Mouse (Mus musculus) embryonic facial prominence, embryonic 14.5 days (tissue): ENCODE data around the gene Cnr2. TPM values are rescaled to one million over a fixed set of nuclear protein-coding genes. Genes with fewer than 3 reads are reported as not detected.
"Not testable (repeated sequence)": the region's sequence is repeated elsewhere in the genome, so short reads cannot be mapped to it uniquely, and the experiment has no call there.

Experiments
- ATAC-seq: fragments of 200-750 bp; cut with Nextera tagmentation; 2 replicates; pipeline ENCODE4 v1.8.0; 2017; ENCODE audit warnings: low read depth, moderate number of reproducible peaks, moderate TSS enrichment
- DNase-seq: peaks from one replicate; pipeline ENCODE4 v3.0.0-alpha.2; 2015; ENCODE audit warnings: low spot score
- H3K27ac ChIP-seq: fragments of 300-500 bp; sonication (generic); replicated peaks from 2 replicates; pipeline ENCODE4 v1.5.1; 2014; ENCODE audit warnings: low read depth, mild to moderate bottlenecking, low read length, moderate library complexity
- H3K27me3 ChIP-seq: fragments of 300-500 bp; sonication (generic); replicated peaks from 2 replicates; pipeline ENCODE4 v1.6.1; 2014; ENCODE audit warnings: low read length; ENCODE audit not compliant: control insufficient read depth, insufficient read depth
- H3K36me3 ChIP-seq: fragments of 300-500 bp; sonication (generic); 2 replicates; pipeline ENCODE4 v1.6.1; 2014; ENCODE audit warnings: low read length, mixed read lengths; ENCODE audit not compliant: control insufficient read depth, insufficient read depth
- H3K4me1 ChIP-seq: fragments of 300-500 bp; sonication (generic); 2 replicates; pipeline ENCODE4 v1.6.1; 2014; ENCODE audit warnings: antibody characterized with exemption, low read length; ENCODE audit not compliant: control insufficient read depth, insufficient read depth
- H3K4me2 ChIP-seq: fragments of 300-500 bp; sonication (generic); 2 replicates; pipeline ENCODE4 v1.6.1; 2014; ENCODE audit warnings: low read depth, mild to moderate bottlenecking, low read length, moderate library complexity, mixed read lengths
- H3K4me3 ChIP-seq: fragments of 300-500 bp; sonication (generic); 2 replicates; pipeline ENCODE4 v1.5.1; 2014; ENCODE audit warnings: low read depth, mild to moderate bottlenecking, low read length
- H3K9ac ChIP-seq: fragments of 300-500 bp; sonication (generic); 2 replicates; pipeline ENCODE4 v1.6.1; 2014; ENCODE audit warnings: low read depth, mild to moderate bottlenecking, low read length, moderate library complexity, mixed read lengths
- H3K9me3 ChIP-seq: fragments of 300-500 bp; sonication (generic); 2 replicates; pipeline ENCODE4 v1.6.1; 2016; ENCODE audit warnings: low read length; ENCODE audit not compliant: control insufficient read depth
- WGBS: fragments of 180-500 bp; shearing (Covaris S2); extraction: QIAGEN DNeasy Blood & Tissue Kit; methylation state at CpG from one replicate; pipeline ENCODE4 v1.1.7; 2014; 5-methylcytosine and 5-hydroxymethylcytosine counted together
- polyA plus RNA-seq: library from polyadenylated mRNA; unstranded; fragments of >200 nt; fragmentation: Nextera tagmentation; extraction: Ambion mirVana; gene quantifications from 2 replicates; pipeline ENCODE4 v1.2.1, GENCODE M21; 2014

The Cnr2 gene
- polyA plus RNA-seq, 1 experiment from 2014 or later: 1.1 TPM

DNA sequence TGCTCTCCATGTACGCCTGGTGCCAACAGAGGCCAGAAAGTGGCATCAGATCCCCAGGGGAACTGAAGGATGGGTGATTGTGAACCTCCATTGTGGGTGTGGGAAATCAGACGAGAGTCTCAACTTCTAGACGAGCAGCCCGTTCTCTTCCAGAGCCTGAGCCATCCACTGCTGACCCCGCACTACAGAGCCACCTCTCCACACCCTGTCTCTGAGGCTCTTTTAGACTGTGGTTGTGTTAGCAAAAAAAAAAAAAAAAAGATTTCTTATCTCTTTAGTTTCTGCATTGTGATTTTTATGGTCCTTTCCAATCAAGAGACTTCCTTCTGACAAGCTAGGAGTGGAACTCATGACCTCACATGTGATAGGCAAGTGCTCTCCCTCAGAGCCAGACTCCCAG, 34.2 kb downstream of the Cnr2 start:
- no peaks in the 10 kb centered on the region for H3K4me1 ChIP-seq
- H3K36me3 ChIP-seq: peaks cover 35% of the 10 kb centered on the region
- ATAC-seq (no peak), DNase-seq (no peak)
- no peak overlapping the region for H3K27ac ChIP-seq
- H3K9me3 ChIP-seq: no peaks in the 10 kb centered on the region
- WGBS: 87% methylated on average over 5 of the region's 5 CpGs
- H3K9ac ChIP-seq: no peak overlapping the region
- no peak overlapping the region for H3K4me2 ChIP-seq
- no peak overlapping the region for H3K4me3 ChIP-seq
- H3K27me3 ChIP-seq: no peaks in the 10 kb centered on the region

- DNase-seq (no peak), ATAC-seq (no peak)
- Histone ChIP-seq H3K4me3 (no peak overlapping the region), H3K4me2 (no peak overlapping the region), H3K27me3 (no peaks in the 10 kb centered on the region), H3K9me3 (no peaks in the 10 kb centered on the region), H3K9ac (no peak overlapping the region), H3K4me1 (no peaks in the 10 kb centered on the region), H3K27ac (no peak overlapping the region), H3K36me3 (peaks cover 31% of the 10 kb centered on the region)
- 90% methylated on average over 9 of the region's 9 CpGs for WGBS
Observed at GRCm38 (mm10) chr4:135929828-135930227, 34.6 kb downstream of the Cnr2 start.

DNA sequence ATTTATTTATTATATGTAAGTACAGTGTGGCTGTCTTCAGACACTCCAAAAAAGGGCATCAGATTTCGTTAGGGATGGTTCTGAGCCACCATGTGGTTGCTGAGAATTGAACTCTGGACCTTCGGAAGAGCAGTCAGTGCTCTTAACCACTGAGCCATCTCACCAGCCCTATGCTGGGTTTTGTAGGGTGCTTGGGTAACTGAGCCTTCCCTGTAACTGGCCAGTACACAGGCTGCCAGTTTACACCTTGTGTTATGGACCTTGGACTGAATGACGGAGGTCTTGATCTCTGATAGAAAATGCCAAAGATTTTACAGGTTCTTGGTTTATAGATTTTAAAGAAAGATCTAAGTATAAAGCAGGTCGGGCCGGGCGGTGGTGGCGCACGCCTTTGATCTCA, 35.0 kb downstream of the Cnr2 start:
- ATAC-seq (no peak), DNase-seq (no peak)
- Histone ChIP-seq H3K27me3 (no peaks in the 10 kb centered on the region), H3K9ac (no peak overlapping the region), H3K27ac (no peak overlapping the region), H3K9me3 (no peaks in the 10 kb centered on the region), H3K36me3 (peaks cover 31% of the 10 kb centered on the region), H3K4me1 (no peaks in the 10 kb centered on the region), H3K4me2 (no peak overlapping the region), H3K4me3 (no peak overlapping the region)
- 90% methylated on average over 8 of the region's 8 CpGs for WGBS

DNA sequence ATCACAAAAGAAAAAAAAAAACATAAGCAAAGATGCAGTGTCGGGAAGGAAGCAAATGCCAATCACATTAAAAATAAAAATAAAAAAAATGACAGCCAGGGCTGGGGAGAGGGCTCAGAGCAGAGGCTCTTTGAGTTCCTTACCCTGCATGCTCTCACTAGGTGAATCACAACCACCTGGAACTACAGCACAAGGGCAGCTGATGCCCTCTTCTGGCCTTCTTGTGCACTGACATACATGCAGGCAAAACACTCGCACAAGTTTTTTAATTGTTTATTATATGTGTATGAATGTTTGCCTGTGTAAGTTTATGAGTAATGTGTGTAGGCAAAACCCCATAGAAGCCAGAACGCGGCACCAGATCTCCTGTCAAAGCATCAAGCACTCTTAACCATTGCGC, 36.6 kb downstream of the Cnr2 start:
- Histone ChIP-seq H3K4me2 (no peak overlapping the region), H3K36me3 (peaks cover 32% of the 10 kb centered on the region), H3K9ac (no peak overlapping the region), H3K9me3 (no peaks in the 10 kb centered on the region), H3K4me3 (no peak overlapping the region), H3K4me1 (no peaks in the 10 kb centered on the region), H3K27me3 (no peaks in the 10 kb centered on the region), H3K27ac (no peak overlapping the region)
- ATAC-seq (no peak), DNase-seq (peak; percentile 50)
- WGBS: 59% methylated on average over 5 of the region's 5 CpGs

- H3K36me3 ChIP-seq: peaks cover 51% of the 10 kb centered on the region
- no peaks in the 10 kb centered on the region for H3K27me3 ChIP-seq
- ATAC-seq (peak; percentile 44; the same call in 1 of the 2 replicates), DNase-seq (peak; percentile 49)
- no peaks in the 10 kb centered on the region for H3K9me3 ChIP-seq
- 46% methylated on average over 12 of the region's 12 CpGs for WGBS
- no peak overlapping the region for H3K4me2 ChIP-seq
- no peak overlapping the region for H3K9ac ChIP-seq
- no peaks in the 10 kb centered on the region for H3K4me1 ChIP-seq
- H3K4me3 ChIP-seq: no peak overlapping the region
- H3K27ac ChIP-seq: 0 out of 2 replicates have a peak overlapping the region, but pooled peaks have one; percentile 8
Observed at GRCm38 (mm10) chr4:135934708-135935500, 39.7 kb downstream of the Cnr2 start.

DNA sequence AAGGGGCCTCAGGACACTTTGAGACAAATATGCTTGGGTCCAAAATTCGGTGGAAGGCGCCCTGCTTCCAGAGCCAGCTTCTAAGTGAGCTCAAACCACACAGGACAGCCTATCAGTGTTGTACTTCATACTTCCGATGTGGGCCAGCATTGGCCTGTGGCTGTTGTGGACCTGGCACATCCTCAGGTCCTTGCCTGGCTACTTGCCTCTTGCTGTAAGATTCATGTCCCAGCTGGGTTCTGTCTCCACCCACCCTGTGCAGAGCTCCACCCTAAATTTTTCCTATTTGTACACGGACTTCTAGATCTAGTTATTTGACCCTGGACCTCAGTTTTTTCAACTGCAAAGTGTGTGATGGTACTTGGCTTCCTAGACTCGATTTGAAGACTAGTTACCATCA, 40.3 kb downstream of the Cnr2 start:
- 0 out of 2 replicates have a peak overlapping the region, but pooled peaks have one; percentile 8 for H3K27ac ChIP-seq
- DNase-seq: no peak
- H3K27me3 ChIP-seq: no peaks in the 10 kb centered on the region
- ATAC-seq: no peak
- H3K4me2 ChIP-seq: no peak overlapping the region
- peaks cover 53% of the 10 kb centered on the region for H3K36me3 ChIP-seq
- 54% methylated on average over 5 of the region's 5 CpGs for WGBS
- no peaks in the 10 kb centered on the region for H3K9me3 ChIP-seq
- H3K4me3 ChIP-seq: no peak overlapping the region
- no peaks in the 10 kb centered on the region for H3K4me1 ChIP-seq
- no peak overlapping the region for H3K9ac ChIP-seq

DNA sequence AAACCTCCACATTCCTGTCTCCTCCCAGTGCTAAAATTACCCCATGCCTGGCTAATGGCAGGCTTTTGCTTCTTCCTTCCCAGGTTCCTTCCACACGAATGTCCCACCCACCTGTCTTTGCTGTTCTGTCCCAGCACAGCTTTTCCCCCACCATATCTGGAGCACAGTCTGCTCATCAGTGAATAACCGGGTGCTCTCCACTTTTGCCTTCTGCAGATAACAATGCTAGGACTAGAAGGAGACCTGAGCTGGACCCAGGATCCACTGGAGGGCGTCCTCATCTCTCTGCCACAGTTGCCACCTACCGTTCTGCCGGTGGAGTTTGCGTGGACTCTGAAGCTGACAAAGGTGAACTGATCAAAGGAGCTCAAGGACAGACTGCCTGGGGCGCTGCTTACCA, 43.7 kb downstream of the Cnr2 start:
- H3K27me3 ChIP-seq: no peaks in the 10 kb centered on the region
- DNase-seq (no peak), ATAC-seq (no peak)
- WGBS: 76% methylated on average over 7 of the region's 7 CpGs
- H3K4me3 ChIP-seq: no peak overlapping the region
- peaks cover 48% of the 10 kb centered on the region for H3K36me3 ChIP-seq
- no peak overlapping the region for H3K4me2 ChIP-seq
- H3K4me1 ChIP-seq: 0 out of 2 replicates have a peak, but pooled peaks cover 3% of the 10 kb centered on the region
- no peak overlapping the region for H3K27ac ChIP-seq
- no peaks in the 10 kb centered on the region for H3K9me3 ChIP-seq
- no peak overlapping the region for H3K9ac ChIP-seq

DNA sequence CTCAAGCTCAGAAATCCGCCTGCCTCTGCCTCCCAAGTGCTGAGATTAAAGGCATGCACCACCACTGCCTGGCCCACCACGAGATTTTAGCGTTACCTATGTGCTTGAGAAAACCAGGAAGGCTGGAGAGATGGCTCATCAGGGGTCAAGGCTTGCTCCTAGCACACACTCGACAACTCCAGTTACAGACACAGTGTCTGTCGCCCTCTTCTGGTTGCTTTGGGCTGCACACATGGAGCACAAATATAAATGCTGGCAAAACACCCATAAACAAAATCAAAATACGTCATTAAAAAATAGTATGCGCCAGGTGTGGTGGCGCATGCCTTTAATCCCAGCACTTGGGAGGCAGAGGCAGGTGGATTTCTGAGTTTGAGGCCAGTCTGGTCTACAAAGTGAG, 45.8 kb downstream of the Cnr2 start:
- H3K27ac ChIP-seq, H3K27me3 ChIP-seq, H3K9ac ChIP-seq, H3K4me3 ChIP-seq, H3K9me3 ChIP-seq, H3K4me2 ChIP-seq, DNase-seq, H3K4me1 ChIP-seq, ATAC-seq: not testable (repeated sequence)
- H3K36me3 ChIP-seq: peaks cover 40% of the 10 kb centered on the region
- 83% methylated on average over 8 of the region's 8 CpGs for WGBS

GRCm38 (mm10) chr4:135942193-135942592, 47.0 kb downstream of the Cnr2 start:
- Histone ChIP-seq H3K4me3 (no peak overlapping the region), H3K4me1 (peaks cover 3% of the 10 kb centered on the region; the same call in 1 of the 2 replicates), H3K36me3 (peaks cover 34% of the 10 kb centered on the region), H3K27me3 (no peaks in the 10 kb centered on the region), H3K27ac (no peak overlapping the region), H3K9me3 (no peaks in the 10 kb centered on the region), H3K9ac (no peak overlapping the region), H3K4me2 (no peak overlapping the region)
- WGBS: 86% methylated on average over 6 of the region's 6 CpGs
- DNase-seq (no peak), ATAC-seq (no peak)
